Mouse (Mus musculus): ENCODE measurements around the gene Ash1l. TPM values are rescaled to one million over a fixed set of nuclear protein-coding genes. Genes with fewer than 3 reads are reported as not detected.

Gene Ash1l
- total RNA-seq (2022), result 100 to 1,000 TPM in 1 of 4 experiments, 10 to 100 TPM in 3; 85.3 to 102 (median 91.4) TPM

DNA sequence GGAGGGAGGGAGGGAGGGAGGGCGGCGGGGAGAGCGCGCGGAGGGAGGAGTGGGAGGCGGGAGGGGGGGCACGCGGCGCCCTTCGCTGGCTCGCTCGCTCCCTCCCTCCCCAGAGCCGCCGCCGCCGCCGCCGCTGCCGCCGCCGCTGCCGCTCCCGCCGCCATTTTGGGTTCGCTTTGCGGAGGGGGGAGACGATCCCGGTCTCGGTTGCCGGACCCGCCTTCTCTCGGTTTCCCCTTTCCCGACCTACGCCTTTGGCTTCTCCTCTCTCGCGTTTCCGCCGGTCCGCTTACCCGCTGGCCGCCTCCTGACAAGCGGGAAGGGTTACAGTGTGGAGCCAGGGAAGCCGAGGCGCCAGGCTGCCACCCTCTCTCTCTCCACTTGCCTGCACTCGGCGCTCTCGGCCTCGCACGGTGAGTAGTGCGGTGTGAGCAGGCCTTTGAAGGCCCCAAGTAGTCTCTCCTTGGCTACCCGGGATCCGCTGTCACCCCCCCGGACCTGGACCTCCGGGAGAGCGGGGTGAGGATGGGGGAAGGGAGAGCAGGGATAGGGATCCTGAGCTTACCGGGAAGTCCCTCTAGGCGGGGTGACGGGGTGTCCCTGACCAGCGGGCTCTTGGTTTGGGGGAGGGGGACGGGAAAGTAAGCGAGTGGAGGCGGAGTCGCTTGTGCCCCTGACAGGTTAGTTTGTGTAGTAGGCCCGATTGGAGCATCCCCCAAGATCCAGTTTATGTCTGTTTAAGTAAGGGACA is at the start of gene Ash1l, which contains the start of gene Dap3:
TSS of gene Ash1l (plus strand) at position 47 of the 751 bp plus-strand sequence.
TSS of gene Dap3 (minus strand) at position 606 of the 751 bp plus-strand sequence.
- DNase-seq (ENCODE audit: low spot score in 2 of 2), result peak; percentile 63 to 67

DNA sequence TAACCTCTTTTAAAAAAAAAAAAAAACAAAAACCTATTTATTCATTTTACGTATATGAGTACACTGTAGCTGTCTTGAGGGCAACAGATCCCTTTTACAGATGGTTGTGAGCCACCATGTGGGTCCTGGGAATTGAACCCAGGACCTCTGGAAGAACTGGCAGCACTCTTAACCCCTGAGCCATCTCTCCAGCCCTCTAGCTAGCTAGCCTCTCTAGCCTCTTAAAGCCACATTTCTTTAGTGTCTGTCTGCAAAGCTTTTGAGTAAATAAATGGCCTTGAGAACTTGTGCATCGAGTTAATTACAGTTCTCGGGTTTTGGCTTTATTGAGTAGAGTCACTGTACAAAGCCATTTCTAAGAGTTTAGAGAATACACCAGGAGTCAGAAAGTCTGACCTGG is 45.6 kb upstream of the Ash1l start:
- DNase-seq (ENCODE audit: low spot score in 2 of 2), result no peak

DNA sequence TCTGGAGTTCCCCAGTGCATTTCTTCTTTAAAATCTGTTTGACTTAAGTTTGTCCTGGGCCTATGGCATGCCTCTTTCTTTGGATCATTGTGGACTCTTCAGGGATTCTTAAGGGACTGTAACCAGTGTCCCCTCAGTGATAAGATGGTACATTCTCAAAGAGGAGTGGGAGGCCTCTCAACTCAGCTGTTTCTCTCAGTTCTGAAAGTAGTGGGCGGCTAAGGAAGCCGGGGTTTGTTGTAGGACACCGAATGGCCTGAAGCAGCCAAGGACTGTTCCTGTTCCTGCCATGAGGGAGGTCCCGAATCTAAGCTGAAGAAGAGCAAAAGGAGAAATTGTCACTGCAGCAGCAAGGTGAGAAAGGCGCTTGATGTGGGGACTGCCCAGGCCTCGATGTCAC is 45.2 kb upstream of the Ash1l start:
- DNase-seq (ENCODE audit: low spot score in 2 of 2), result no peak

DNA sequence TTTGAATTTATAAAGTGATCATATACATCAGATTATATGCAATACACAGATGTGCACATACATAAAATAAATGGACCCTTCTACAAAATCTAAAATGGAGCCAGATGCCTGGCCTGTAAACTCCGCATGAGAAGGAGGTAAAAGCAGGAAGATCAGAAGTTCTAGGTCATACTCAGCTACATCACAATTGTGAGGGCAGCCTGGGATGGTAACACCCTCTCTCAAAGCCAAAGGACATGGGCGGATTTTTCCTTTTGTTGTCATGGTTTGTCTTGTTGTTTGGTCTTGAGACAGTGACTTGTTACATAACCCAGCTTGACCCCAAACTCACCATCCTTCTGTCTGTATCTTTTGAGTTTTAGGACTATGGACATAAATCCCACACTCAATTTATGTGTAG is 44.7 kb upstream of the Ash1l start:
- no peak for DNase-seq (ENCODE audit: low spot score in 2 of 2)

DNA sequence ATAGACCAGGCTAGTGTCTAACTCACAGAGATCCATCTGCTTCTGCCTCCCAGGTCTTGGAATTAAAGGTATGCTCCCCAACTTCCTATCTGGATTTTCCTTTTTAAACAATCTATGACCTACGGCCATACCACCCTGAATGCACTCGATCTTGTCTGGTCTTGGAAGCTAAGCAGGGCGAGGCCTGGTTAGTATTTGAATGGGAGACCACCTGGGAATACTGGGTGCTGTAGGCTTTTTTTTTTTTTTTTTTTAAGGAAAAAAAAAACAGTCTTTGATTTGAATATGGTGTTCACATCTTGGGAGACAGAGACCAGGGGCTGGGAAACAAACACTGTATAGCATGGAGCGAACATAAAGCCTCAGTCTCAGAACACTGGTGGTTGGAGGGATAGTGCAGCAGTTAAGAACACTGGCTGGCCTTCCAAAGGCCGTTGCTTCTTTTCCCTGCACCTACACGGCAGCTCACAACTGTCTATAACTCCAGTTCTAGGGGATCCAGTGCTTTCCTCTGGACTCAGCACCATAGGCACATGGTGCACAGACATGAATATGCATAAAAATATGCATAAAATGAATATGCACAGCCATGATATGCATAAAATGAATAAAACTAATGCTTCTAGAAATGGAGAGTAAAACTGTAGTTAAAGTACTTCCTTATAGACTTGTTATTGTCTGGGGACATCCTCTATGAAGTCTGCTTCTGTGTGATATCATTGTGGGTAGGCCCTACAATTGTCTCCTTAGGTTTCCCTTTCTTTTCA is 43.8 kb upstream of the Ash1l start:
- no peak for DNase-seq (ENCODE audit: low spot score in 2 of 2)

DNA sequence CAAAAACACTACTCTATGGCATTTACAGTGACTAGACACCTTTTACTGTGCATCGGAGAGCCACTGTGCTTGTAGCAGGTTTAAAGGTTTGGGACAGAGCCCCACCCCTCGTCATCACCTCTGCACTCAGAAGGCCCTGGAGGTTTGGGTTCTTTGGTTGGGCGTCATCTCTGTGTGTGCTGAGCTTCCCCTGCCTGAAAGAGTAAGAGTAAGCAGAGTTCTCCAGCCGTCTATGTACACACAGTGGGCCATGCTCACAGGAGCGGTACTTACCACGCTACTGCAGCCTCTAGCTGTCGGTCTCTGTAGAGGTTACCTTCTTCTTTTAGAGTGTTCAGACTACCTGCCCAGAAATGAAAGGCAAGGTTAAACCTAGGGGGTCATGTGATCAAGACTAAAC is 37.8 kb upstream of the Ash1l start:
- no peak for DNase-seq (ENCODE audit: low spot score in 2 of 2)

DNA sequence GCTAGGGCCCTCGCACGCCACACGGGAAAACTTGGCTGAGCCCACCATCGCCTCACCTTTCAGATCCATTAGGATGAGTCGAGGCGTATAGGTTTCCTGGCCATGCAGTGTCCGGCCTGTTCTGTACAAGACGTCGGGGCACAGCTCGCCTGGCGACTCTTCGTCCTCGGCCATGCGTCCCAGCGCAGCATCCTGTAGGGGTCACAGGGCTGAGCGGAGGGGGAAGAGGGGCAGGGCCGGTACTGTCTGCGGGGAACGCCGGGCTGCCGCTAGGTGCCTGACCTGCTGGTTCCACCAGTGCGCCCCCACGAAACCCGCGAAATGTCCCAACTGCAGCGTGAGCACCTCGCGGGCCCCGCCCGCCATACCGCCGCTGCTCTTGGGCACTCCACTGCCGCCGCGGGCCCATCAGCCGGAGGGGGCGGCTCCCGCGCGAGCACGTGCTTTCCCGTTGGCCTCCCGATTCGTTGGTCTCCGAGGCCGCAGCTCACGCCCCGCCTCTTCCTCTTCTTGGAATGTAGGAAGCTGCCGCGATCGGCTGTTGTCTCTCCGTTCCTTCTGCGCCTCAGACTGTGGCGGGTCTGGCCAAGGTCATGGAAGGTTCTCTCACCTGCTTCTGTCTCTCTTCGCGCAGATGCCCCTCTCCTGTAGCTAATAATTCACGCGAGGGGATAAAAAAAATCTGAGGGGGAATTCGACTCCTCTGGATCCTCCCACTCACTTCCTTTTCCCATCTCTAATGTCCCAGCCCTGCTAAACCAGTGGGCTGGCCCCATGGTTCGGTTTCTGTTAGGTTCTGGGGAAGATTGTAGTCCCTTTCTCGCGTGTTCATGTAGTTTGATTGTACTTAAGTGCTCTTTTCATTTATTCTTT is 36.7 kb upstream of the Ash1l start, which contains the start of gene Msto1:
TSS of gene Msto1 (minus strand) at position 489 of the 873 bp plus-strand sequence.
- DNase-seq (ENCODE audit: low spot score in 2 of 2), result peak; percentile 85 to 91

DNA sequence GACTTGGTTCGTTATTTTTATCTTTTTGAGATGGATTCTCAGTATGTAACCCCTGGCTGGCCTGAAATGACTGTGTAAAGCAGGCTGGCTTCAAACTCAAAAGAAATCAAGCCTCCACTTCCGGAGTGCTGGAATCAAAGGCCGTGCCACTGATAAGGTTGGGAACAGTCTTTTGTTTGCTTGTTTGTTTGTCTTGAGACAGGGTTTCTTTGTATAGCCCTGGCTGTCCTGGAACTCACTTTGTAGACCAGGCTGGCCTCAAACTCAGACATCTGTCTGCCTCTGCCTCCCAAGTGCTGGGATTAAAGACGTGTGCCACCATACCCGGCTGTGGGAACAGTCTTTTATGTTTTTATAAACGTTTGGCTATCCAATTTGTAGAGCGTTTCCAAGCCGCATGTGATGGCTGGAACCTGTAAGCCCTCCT is 36.0 kb upstream of the Ash1l start:
- no peak for DNase-seq (ENCODE audit: low spot score in 2 of 2)

DNA sequence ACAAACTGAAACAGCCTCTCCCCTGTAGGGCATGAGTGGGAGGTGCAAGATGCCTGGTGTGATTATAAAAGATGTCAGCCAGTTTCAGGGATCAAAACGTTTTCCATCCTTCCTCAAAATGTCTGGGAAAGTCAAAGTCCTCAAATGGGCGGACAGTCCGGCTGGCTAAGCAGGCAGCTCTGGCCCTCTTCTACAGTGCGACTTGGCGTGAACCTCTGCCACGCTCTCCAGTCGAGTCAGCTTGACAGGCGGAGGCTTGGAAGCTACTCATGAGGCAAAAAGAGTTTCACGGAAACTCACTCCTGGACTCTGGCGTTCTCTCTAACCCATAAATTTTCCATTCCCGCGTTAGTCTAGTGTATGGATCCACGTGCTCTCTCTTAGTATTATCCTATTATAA is 31.4 kb upstream of the Ash1l start:
- DNase-seq (ENCODE audit: low spot score in 2 of 2), result no peak

DNA sequence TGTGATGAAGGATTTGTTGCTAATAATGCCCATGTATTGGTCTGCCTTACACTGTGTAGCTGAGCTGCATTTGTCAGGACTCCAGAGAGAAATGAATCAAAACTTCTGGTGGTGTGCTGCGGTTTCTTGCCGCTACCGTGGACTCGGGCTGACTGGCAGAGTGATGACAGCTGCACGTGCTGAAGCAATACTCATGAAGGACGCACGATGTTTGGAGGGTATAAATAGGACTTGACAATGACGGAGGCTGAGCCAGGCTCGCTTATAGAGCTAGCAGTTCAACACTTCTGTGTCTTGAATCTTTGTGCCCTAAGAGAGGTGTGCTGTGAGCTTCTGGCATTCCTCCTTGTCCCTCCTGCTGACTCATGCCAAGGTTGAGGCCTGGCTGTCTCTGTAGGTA is 29.0 kb upstream of the Ash1l start:
- DNase-seq (ENCODE audit: low spot score in 2 of 2), result no peak

DNA sequence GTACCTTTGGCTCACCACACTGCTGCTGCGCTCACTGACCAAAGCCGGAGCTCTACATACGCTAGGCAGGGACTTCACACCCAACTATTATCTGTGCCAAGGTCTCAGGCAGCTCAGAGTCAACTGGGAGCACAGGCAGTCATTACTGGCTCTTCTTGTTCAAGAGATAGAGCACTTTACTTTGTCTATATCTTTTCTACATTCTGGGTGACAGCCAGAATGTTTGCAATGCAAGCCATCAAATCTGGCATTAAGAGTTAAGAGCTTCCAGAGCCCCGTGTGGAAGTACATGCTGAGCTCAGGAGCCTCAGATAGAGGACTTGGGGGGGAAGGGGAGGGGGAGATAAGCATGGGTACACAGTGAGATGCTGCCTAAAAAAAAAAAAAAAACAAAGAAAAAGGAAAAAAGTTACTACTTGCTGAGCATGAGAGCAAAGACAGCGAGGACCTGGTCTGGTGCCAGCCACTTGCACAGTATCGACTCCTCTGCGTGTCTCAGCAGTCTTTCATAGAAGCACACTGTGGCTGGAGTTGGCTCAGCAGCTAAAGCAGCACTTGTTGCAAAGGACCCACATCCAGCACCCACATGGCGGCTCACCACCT is 26.3 kb upstream of the Ash1l start:
- DNase-seq (ENCODE audit: low spot score in 2 of 2), result no peak

DNA sequence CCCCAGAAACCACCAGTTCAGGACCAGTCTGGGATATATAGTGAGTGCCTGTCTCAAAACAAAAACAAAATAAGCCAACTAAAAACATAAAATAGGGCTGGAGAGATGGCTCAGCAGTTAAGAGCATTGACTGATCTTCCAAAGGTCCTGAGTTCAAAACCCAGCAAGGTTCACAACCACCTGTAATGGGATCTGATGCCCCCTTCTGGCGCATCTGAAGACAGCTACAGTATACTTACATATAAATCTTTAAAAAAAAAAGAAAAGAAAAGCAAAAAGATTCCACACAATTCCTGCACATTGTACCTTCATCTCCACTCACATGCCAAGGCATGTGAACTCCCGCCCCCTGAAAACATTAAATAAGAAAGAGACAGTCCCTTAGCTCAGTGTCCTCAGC is 24.8 kb upstream of the Ash1l start:
- DNase-seq (ENCODE audit: low spot score in 2 of 2), result no peak

DNA sequence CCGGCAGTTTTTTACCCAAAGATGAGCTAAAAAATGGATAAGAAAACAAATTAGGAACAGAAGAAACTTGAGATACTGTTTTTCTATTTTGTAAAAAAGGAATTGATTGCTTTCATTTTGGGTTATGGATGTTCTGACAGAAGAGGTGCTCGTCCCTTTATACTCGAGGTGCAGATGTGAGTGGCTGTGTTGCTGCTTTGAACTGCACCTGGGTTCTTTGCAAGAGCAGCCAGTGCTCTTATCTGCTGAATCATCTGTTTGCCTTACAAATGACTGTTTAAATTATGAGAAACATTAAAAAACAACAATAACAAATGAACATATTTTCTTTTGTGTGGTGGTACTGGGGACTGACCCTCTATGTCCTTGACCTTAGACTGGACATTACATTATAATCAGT is 20.9 kb upstream of the Ash1l start:
- no peak for DNase-seq (ENCODE audit: low spot score in 2 of 2)

DNA sequence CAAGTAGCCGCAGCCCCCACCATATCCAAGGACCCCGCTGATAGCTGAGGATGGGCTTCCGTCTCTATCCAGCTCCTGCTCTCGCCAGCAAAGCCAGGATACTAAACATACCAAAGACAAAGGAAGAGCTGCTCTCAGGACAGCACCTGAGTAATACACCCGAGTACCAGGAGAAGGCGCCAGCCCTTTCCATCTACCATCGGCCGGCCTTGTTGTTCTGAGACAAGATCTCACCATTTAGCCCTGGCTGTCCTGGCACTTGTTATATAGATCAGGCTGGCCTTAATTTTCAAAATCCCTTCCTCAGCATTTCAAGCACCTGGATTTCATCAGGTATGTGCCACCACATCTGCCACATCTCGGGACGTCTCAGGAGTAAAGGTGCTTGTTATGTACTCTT is 11.4 kb upstream of the Ash1l start:
- DNase-seq (ENCODE audit: low spot score in 2 of 2), result no peak

DNA sequence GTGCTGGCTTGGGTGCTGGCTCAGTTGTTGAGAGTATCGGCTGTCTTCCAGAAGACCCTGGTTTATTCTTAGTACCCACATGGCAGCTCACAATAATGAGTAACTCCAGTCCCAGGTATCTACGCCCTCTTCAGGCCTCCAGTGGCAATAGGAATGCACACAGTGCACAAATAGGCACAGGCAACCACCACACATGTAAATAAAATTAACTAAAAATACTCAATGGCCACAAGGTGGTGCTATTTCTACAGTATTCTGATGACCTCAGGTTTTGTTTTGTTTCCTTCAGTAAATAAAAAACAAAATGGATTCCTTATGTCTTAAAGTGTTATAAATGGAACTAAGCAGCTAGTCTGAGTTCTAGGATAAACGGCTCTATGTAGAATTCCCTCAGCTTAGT is 10.7 kb upstream of the Ash1l start:
- no peak for DNase-seq (ENCODE audit: low spot score in 2 of 2)

DNA sequence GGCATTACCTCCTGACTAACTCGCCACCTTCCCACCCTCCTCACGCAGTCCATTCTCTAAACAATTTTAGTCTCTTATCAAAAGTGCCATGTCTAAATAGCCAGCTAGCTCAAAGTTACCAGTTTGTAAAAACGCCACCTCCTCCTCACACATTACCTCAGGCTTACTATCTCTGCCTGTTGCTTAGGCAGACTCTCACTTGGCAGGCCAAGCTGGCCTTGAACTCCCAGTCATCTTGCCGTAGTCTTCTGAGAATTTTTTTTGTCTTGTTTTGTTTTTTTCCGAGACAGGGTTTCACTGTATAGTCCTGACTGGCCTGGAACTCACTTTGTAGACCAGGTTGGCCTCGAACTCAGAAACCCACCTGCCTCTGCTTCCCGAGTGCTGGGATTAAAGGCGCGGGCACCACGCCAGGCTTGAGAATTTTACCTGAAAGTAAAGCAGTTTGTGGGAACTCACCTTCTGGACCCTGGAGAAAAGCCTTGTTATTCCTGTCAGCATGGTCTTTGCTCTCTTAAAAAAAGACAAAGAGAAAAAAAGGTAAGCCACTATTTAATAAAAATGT is 8.0 kb upstream of the Ash1l start:
- DNase-seq (ENCODE audit: low spot score in 2 of 2), result no peak

DNA sequence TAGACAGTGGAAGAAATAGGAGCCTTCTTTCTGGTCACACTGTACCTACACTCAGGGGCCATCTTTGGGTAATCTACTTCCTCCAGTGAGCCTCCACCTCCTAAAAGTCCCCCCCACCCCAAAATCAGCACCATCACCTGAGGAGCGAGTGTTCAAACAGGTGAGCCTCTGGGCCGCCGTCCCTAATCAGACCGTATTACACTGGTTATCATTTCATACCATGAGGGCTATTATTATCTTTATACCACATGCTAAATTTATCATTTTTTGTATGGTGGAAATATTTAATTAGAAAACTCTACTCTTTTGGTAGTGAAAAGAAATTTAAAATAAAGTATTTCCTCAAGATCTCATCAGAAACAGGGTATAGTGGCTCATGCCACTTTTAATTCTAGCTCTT is 6.3 kb upstream of the Ash1l start:
- DNase-seq (ENCODE audit: low spot score in 2 of 2), result no peak

DNA sequence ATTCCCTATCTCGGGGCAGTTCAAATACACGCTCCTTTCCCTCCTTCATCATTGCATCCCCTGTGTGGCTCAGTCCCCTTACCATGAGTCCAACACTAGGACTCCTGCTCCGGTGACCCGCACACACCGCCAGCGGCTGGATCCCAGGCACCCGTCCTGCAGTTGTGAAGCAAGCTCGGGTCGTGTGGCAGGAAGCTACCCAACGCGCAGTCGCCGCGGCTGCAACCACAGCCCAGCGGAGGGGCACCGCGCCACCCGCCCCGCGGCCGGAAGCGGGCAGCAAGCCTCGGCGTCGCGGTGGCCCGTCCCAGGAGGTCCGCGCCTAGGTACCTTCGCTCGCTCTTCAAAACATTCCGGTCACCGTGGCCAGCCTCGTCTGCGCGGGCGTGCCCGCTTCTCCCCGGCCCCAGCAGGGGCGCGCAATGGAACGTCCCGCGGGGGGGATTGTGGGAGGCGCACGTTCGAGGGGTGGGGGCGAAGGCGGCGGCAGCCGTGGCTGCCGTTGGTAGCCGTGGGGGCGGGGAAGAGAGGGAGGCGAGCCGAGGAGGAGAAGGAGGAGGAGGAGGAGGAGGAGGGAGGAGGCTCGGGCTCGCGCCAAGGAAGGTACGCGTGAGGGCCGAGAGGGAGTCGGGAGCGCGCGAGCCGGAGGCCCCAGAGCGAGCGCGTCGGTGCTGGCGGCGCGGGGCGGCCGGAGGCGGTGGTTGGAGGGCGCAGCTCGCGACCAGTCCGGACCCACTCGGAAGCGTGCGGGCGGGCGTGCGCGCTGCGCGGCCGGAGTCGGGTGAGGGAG is 441 bp upstream of the Ash1l start:
- DNase-seq (ENCODE audit: low spot score in 2 of 2), result peak; percentile 68 to 81

DNA sequence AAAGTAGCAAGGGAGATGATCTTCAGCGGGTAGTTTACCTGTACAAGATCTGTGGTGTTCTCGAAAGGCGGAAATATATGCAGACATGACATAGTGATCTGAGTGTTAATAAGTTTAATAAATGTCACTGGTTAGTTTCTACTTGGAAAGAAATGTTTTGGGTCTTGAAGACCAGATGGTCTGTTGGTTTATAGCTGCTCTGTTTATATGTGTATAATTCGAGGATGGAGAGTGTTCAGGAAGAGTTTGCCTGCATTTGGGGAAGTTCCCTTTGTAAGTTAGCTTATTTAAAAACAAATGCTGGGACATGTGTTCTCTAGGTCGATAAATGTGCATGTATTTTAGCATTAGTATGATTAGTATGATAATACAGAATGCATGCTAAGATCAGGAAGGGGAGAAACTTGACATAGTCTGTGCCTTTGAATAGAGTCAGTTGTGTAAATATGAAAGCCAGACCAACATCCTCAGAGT is 942 bp downstream of the Ash1l start:
- no peak for DNase-seq (ENCODE audit: low spot score in 2 of 2)

DNA sequence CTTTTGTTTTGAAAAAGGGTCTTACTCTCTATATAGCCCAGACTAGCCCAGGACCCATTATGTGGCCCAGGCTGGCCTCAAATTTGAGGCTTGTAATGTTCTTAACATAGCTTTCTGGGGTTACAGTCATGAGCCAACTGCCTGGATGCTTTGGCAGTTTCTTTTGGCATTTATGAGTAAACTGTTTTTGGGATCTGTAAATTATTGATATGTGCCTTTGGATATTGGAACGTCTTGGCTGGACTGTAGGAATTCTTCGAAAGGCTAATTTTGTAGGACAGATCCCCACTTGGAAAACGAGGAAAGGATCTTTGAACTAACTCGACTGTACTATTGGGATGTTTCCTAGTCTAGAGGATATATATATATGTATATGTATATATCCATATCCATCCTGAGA is 2.8 kb downstream of the Ash1l start:
- DNase-seq (ENCODE audit: low spot score in 2 of 2), result no peak

All from left cerebral cortex, adult 8-10 months (tissue).